In genomic region chr4:36490255-36490654, GRCm38 (mm10) we compare ENCODE assay signal across 16 mouse cellular contexts.
"Had no signal": no experiment of that assay in that cellular context is flagged by ENCODE, and none has a peak within 500 bp of the region (broad histone marks: within the 10 kb centered on the region; RNA-seq: fewer than 3 reads in every experiment).

No protein-coding gene starts in this region.

- H3K4me3 ChIP-seq: kidney, embryonic 15.5 days; limb, embryonic 13.5 days; midbrain, embryonic 10.5 days; myocyte; neural tube, embryonic 15.5 days had no signal

- H3K9ac ChIP-seq: kidney, embryonic 15.5 days; limb, embryonic 13.5 days; liver, embryonic 14.5 days; neural tube, embryonic 15.5 days had no signal

- H3K27ac ChIP-seq: kidney, embryonic 15.5 days; limb, embryonic 13.5 days; liver, embryonic 14.5 days; midbrain, embryonic 10.5 days; neural tube, embryonic 15.5 days had no signal

- DNase-seq: kidney, adult 2 months; kidney, postnatal 14 days; layer of hippocampus, postnatal 36 days; left cerebral cortex, postnatal 4 days; lung, adult 2 months; lung, postnatal 10 days; lung, postnatal 4 days; right cerebral cortex, adult 18-20 months; right cerebral cortex, postnatal 25 days; thymus, postnatal 14 days had no signal

- H3K27me3 ChIP-seq: kidney, embryonic 15.5 days; limb, embryonic 13.5 days; neural tube, embryonic 15.5 days had no signal

- H3K4me2 ChIP-seq: kidney, embryonic 15.5 days; limb, embryonic 13.5 days; neural tube, embryonic 15.5 days had no signal

- H3K9me3 ChIP-seq: kidney, embryonic 15.5 days; limb, embryonic 13.5 days; midbrain, embryonic 10.5 days; neural tube, embryonic 15.5 days had no signal

- H3K36me3 ChIP-seq: kidney, embryonic 15.5 days; limb, embryonic 13.5 days; midbrain, embryonic 10.5 days; neural tube, embryonic 15.5 days had no signal

- H3K4me1 ChIP-seq: kidney, embryonic 15.5 days; limb, embryonic 13.5 days; midbrain, embryonic 10.5 days; neural tube, embryonic 15.5 days had no signal
